Mouse (Mus musculus): Measurements from ENCODE around the gene 9530002B09Rik. TPM values are rescaled to one million over a fixed set of nuclear protein-coding genes. Genes with fewer than 3 reads are reported as not detected.

The 9530002B09Rik gene
- not detected in 2 replicates for polyA plus RNA-seq (2012; rRNA removed; ENCODE audit: low replicate concordance)

GRCm38 (mm10) chr4:122688975-122689374, at the start of gene 9530002B09Rik:
TSS of gene 9530002B09Rik (plus strand) at chr4:122689275.

Other genes with a start within 250 kb of the 9530002B09Rik start
- 27.0 and 57.1 TPM in 2 replicates for gene Ppt1, start 147.0 kb downstream of the 9530002B09Rik start, polyA plus RNA-seq (2012; rRNA removed; ENCODE audit: low replicate concordance)
- 88.0 and 120 TPM in 2 replicates for gene Cap1, start 196.8 kb downstream of the 9530002B09Rik start, polyA plus RNA-seq (2012; rRNA removed; ENCODE audit: low replicate concordance)

Measured in mammary gland, adult 2 months (tissue).